Mouse (Mus musculus) liver, embryonic 15.5 days (tissue): Measurements from ENCODE around the gene Bag5. TPM values are rescaled to one million over a fixed set of nuclear protein-coding genes. Genes with fewer than 3 reads are reported as not detected.
A peak's percentile ranks its signal among the peaks of the same experiment; 100 is the strongest.

Source experiments
- ATAC-seq: fragments of 200-750 bp; cut with Nextera tagmentation; 2 replicates; pipeline ENCODE4 v1.8.0; 2017; ENCODE audit warnings: moderate number of reproducible peaks, mild to moderate bottlenecking, moderate library complexity; ENCODE audit not compliant: insufficient read depth
- H3K27ac ChIP-seq: fragments of 300-500 bp; sonication (generic); replicated peaks from 2 replicates; pipeline ENCODE4 v1.5.1; 2015; ENCODE audit warnings: mild to moderate bottlenecking, inconsistent platforms
- H3K27me3 ChIP-seq: fragments of 300-500 bp; sonication (generic); 2 replicates; pipeline ENCODE4 v1.6.1; 2015; ENCODE audit warnings: mild to moderate bottlenecking, inconsistent platforms
- H3K36me3 ChIP-seq: fragments of 300-500 bp; sonication (generic); replicated peaks from 2 replicates; pipeline ENCODE4 v1.6.1; 2015; ENCODE audit warnings: moderate library complexity, mild to moderate bottlenecking, inconsistent platforms
- H3K4me1 ChIP-seq: fragments of 300-500 bp; sonication (generic); replicated peaks from 2 replicates; pipeline ENCODE4 v1.6.1; 2015; ENCODE audit warnings: inconsistent platforms
- H3K4me2 ChIP-seq: fragments of 300-500 bp; sonication (generic); 2 replicates; pipeline ENCODE4 v1.6.1; 2015; ENCODE audit warnings: moderate library complexity, mild to moderate bottlenecking, inconsistent platforms
- H3K4me3 ChIP-seq: fragments of 300-500 bp; sonication (generic); replicated peaks from 2 replicates; pipeline ENCODE4 v1.5.1; 2015; ENCODE audit warnings: mild to moderate bottlenecking, inconsistent platforms
- H3K9ac ChIP-seq: fragments of 300-500 bp; sonication (generic); 2 replicates; pipeline ENCODE4 v1.6.1; 2015; ENCODE audit warnings: moderate library complexity, mild to moderate bottlenecking, inconsistent platforms
- H3K9me3 ChIP-seq: fragments of 300-500 bp; sonication (generic); replicated peaks from 2 replicates; pipeline ENCODE4 v1.6.1; 2016; ENCODE audit warnings: inconsistent platforms
- WGBS: fragments of 180-500 bp; shearing (Covaris S2); methylation state at CpG from one replicate; pipeline ENCODE4 v1.1.7; 2015; ENCODE audit warnings: mixed read lengths; ENCODE audit not compliant: insufficient replicate concordance; 5-methylcytosine and 5-hydroxymethylcytosine counted together
- polyA plus RNA-seq: library from polyadenylated mRNA; unstranded; fragments of >200 nt; fragmentation: Nextera tagmentation; extraction: Ambion mirVana; gene quantifications from 2 replicates; pipeline ENCODE4 v1.2.1, GENCODE M21; 2015

Gene Bag5
- polyA plus RNA-seq = 15.8 and 15.9 TPM in 2 replicates

GRCm38 (mm10) chr12:111713004-111713651 is at the start of gene Bag5, which contains the start of gene Apopt1:
Gene Bag5 (minus strand): TSS chr12:111713257.
Gene Apopt1 (plus strand): TSS chr12:111713261.
- H3K4me1 ChIP-seq = peaks cover 34% of the 10 kb centered on the region
- peak within 1 kb of the TSS; percentile 78 for H3K27ac ChIP-seq
- peak within 1 kb of the TSS; percentile 95 for H3K9ac ChIP-seq
- peak within 1 kb of the TSS; percentile 96 for H3K4me2 ChIP-seq
- under 1% methylated on average over 86 of the region's 86 CpGs for WGBS
- H3K27me3 ChIP-seq = no peaks in the 10 kb centered on the region
- peak; percentile 85 for ATAC-seq
- peak within 1 kb of the TSS; percentile 94 for H3K4me3 ChIP-seq
- H3K36me3 ChIP-seq = peaks cover 31% of the 10 kb centered on the region
- H3K9me3 ChIP-seq = no peaks in the 10 kb centered on the region

- Histone ChIP-seq H3K36me3 (peaks cover 12% of the 10 kb centered on the region), H3K4me2 (peak overlapping the region; percentile 96), H3K9ac (no peak overlapping the region), H3K27me3 (peaks cover 5% of the 10 kb centered on the region), H3K27ac (no peak overlapping the region), H3K9me3 (no peaks in the 10 kb centered on the region), H3K4me1 (peaks cover 46% of the 10 kb centered on the region), H3K4me3 (no peak overlapping the region)
- ATAC-seq = no peak
- 73% methylated on average over 7 of the region's 7 CpGs for WGBS
Measured at GRCm38 (mm10) chr12:111760306-111760908, 47.4 kb upstream of the Bag5 start.

GRCm38 (mm10) chr12:111759176-111760061 is 46.4 kb upstream of the Bag5 start:
- H3K27me3 ChIP-seq = peaks cover 5% of the 10 kb centered on the region
- 5% methylated on average over 35 of the region's 35 CpGs for WGBS
- H3K4me1 ChIP-seq = peaks cover 55% of the 10 kb centered on the region
- H3K9ac ChIP-seq = peak overlapping the region; percentile 82
- no peaks in the 10 kb centered on the region for H3K9me3 ChIP-seq
- H3K4me2 ChIP-seq = peak overlapping the region; percentile 96
- H3K27ac ChIP-seq = peak overlapping the region; percentile 82
- peak overlapping the region; percentile 72 for H3K4me3 ChIP-seq
- ATAC-seq = peak; percentile 53
- H3K36me3 ChIP-seq = peaks cover 12% of the 10 kb centered on the region

GRCm38 (mm10) chr12:111758381-111759175 is 45.5 kb upstream of the Bag5 start, which contains the start of gene Klc1:
Gene Klc1 (plus strand): TSS chr12:111758849.
- peaks cover 12% of the 10 kb centered on the region for H3K36me3 ChIP-seq
- H3K9me3 ChIP-seq = no peaks in the 10 kb centered on the region
- peak; percentile 76 for ATAC-seq
- H3K27ac ChIP-seq = peak within 1 kb of the TSS; percentile 82
- peaks cover 5% of the 10 kb centered on the region for H3K27me3 ChIP-seq
- H3K4me1 ChIP-seq = peaks cover 58% of the 10 kb centered on the region
- peak within 1 kb of the TSS; percentile 82 for H3K9ac ChIP-seq
- H3K4me3 ChIP-seq = peak within 1 kb of the TSS; percentile 72
- peak within 1 kb of the TSS; percentile 96 for H3K4me2 ChIP-seq
- WGBS = under 1% methylated on average over 85 of the region's 85 CpGs

GRCm38 (mm10) chr12:111757561-111758325 is 44.7 kb upstream of the Bag5 start:
- Histone ChIP-seq H3K9me3 (no peaks in the 10 kb centered on the region), H3K4me2 (peak overlapping the region; percentile 96), H3K36me3 (peaks cover 4% of the 10 kb centered on the region), H3K27ac (no peak overlapping the region), H3K9ac (peak overlapping the region; percentile 82), H3K4me1 (peaks cover 58% of the 10 kb centered on the region), H3K27me3 (peaks cover 5% of the 10 kb centered on the region), H3K4me3 (peak overlapping the region; percentile 72)
- no peak for ATAC-seq
- 54% methylated on average over 10 of the region's 10 CpGs for WGBS

GRCm38 (mm10) chr12:111756698-111757082 is 43.6 kb upstream of the Bag5 start:
- H3K27ac ChIP-seq = no peak overlapping the region
- no peak overlapping the region for H3K4me2 ChIP-seq
- no peaks in the 10 kb centered on the region for H3K36me3 ChIP-seq
- peaks cover 5% of the 10 kb centered on the region for H3K27me3 ChIP-seq
- H3K4me3 ChIP-seq = no peak overlapping the region
- 35% methylated on average over 5 of the region's 5 CpGs for WGBS
- no peak for ATAC-seq
- no peak overlapping the region for H3K9ac ChIP-seq
- H3K9me3 ChIP-seq = no peaks in the 10 kb centered on the region
- peaks cover 55% of the 10 kb centered on the region for H3K4me1 ChIP-seq

- Histone ChIP-seq H3K9me3 (no peaks in the 10 kb centered on the region), H3K4me3 (no peak overlapping the region), H3K4me2 (no peak overlapping the region), H3K36me3 (no peaks in the 10 kb centered on the region), H3K27ac (no peak overlapping the region), H3K27me3 (peaks cover 5% of the 10 kb centered on the region), H3K9ac (no peak overlapping the region), H3K4me1 (peaks cover 55% of the 10 kb centered on the region)
- ATAC-seq = no peak
- WGBS = 30% methylated on average over 4 of the region's 4 CpGs
Measured at GRCm38 (mm10) chr12:111756082-111756697, 43.1 kb upstream of the Bag5 start.

- Histone ChIP-seq H3K27ac (no peak overlapping the region), H3K36me3 (no peaks in the 10 kb centered on the region), H3K9ac (no peak overlapping the region), H3K9me3 (no peaks in the 10 kb centered on the region), H3K4me2 (no peak overlapping the region), H3K27me3 (peaks cover 5% of the 10 kb centered on the region), H3K4me3 (no peak overlapping the region), H3K4me1 (peaks cover 47% of the 10 kb centered on the region)
- WGBS = 27% methylated on average over 2 of the region's 2 CpGs
- no peak for ATAC-seq
Measured at GRCm38 (mm10) chr12:111755231-111755630, 42.2 kb upstream of the Bag5 start.

- peaks cover 5% of the 10 kb centered on the region for H3K27me3 ChIP-seq
- no peak overlapping the region for H3K9ac ChIP-seq
- H3K4me1 ChIP-seq = peaks cover 42% of the 10 kb centered on the region
- no peak overlapping the region for H3K4me2 ChIP-seq
- no peak overlapping the region for H3K4me3 ChIP-seq
- H3K27ac ChIP-seq = no peak overlapping the region
- no peaks in the 10 kb centered on the region for H3K36me3 ChIP-seq
- H3K9me3 ChIP-seq = no peaks in the 10 kb centered on the region
- ATAC-seq = no peak
Measured at GRCm38 (mm10) chr12:111754710-111755109, 41.7 kb upstream of the Bag5 start.

GRCm38 (mm10) chr12:111753347-111753746 is 40.3 kb upstream of the Bag5 start:
- Histone ChIP-seq H3K36me3 (no peaks in the 10 kb centered on the region), H3K27ac (no peak overlapping the region), H3K27me3 (peaks cover 5% of the 10 kb centered on the region), H3K4me3 (no peak overlapping the region), H3K9me3 (no peaks in the 10 kb centered on the region), H3K9ac (no peak overlapping the region), H3K4me1 (peaks cover 32% of the 10 kb centered on the region), H3K4me2 (no peak overlapping the region)
- no peak for ATAC-seq
- WGBS = 61% methylated on average over 9 of the region's 9 CpGs
